Mouse (Mus musculus) forebrain, embryonic 12.5 days (tissue): ENCODE results near the gene Plekhs1. TPM values are rescaled to one million over a fixed set of nuclear protein-coding genes. Genes with fewer than 3 reads are reported as not detected.

Source experiments
- ATAC-seq: fragments of 200-750 bp; cut with Nextera tagmentation; 2 replicates; pipeline ENCODE4 v1.8.0; 2017; ENCODE audit warnings: moderate TSS enrichment; ENCODE audit not compliant: low FRiP score
- H3K27ac ChIP-seq: fragments of 300-500 bp; sonication (generic); 2 replicates; pipeline ENCODE4 v1.5.1; 2016; ENCODE audit warnings: mild to moderate bottlenecking
- H3K27me3 ChIP-seq: fragments of 300-500 bp; sonication (generic); 2 replicates; pipeline ENCODE4 v1.6.1; 2016; ENCODE audit warnings: mild to moderate bottlenecking
- H3K36me3 ChIP-seq: fragments of 300-500 bp; sonication (generic); replicated peaks from 2 replicates; pipeline ENCODE4 v1.6.1; 2016; ENCODE audit warnings: mild to moderate bottlenecking
- H3K4me1 ChIP-seq: fragments of 300-500 bp; sonication (generic); 2 replicates; pipeline ENCODE4 v1.6.1; 2016
- H3K4me2 ChIP-seq: fragments of 300-500 bp; sonication (generic); 2 replicates; pipeline ENCODE4 v1.6.1; 2016; ENCODE audit warnings: mild to moderate bottlenecking, moderate library complexity
- H3K4me3 ChIP-seq: fragments of 300-500 bp; sonication (generic); replicated peaks from 2 replicates; pipeline ENCODE4 v1.5.1; 2016; ENCODE audit warnings: mild to moderate bottlenecking
- H3K9ac ChIP-seq: fragments of 300-500 bp; sonication (generic); 2 replicates; pipeline ENCODE4 v1.6.1; 2016; ENCODE audit warnings: mild to moderate bottlenecking
- H3K9me3 ChIP-seq: fragments of 300-500 bp; sonication (generic); 2 replicates; pipeline ENCODE4 v1.6.1; 2016
- WGBS: fragments of 180-500 bp; shearing (Covaris S2); methylation state at CpG from one replicate; pipeline ENCODE4 v1.1.7; 2016; 5-methylcytosine and 5-hydroxymethylcytosine counted together
- polyA plus RNA-seq: library from polyadenylated mRNA; unstranded; fragments of >200 nt; fragmentation: Nextera tagmentation; extraction: Ambion mirVana; gene quantifications from 2 replicates; pipeline ENCODE4 v1.2.1, GENCODE M21; 2016

The Plekhs1 gene
- polyA plus RNA-seq, 1 experiment from 2014 or later, result 0.29 TPM

DNA sequence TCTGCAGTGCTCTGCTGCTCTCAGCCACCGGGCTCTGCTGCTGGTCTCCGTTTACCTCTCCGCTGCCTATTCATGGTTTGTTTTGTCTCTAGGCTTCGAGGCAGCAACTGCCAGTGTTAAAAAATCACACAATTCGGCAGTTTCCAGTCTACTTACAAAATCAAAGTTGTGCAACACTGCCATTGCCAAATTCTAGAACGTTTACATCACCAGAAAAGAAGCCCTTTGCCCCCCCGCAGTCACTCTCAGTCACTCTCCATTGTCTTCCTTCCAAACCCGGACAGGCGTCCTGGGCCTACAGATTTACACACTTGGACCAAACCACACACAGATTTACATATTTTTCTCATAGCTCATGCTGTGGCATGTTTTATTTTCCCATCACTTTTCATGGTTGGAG is 73.6 kb downstream of the Plekhs1 start:
- H3K9me3 ChIP-seq, result no peaks in the 10 kb centered on the region
- H3K27me3 ChIP-seq, result no peaks in the 10 kb centered on the region
- no peak overlapping the region for H3K4me2 ChIP-seq
- no peak overlapping the region for H3K4me3 ChIP-seq
- H3K36me3 ChIP-seq, result peaks cover 15% of the 10 kb centered on the region
- no peaks in the 10 kb centered on the region for H3K4me1 ChIP-seq
- 72% methylated on average over 9 of the region's 9 CpGs for WGBS
- ATAC-seq, result no peak
- no peak overlapping the region for H3K27ac ChIP-seq
- H3K9ac ChIP-seq, result no peak overlapping the region

GRCm38 (mm10) chr19:56535765-56536164 is 74.3 kb downstream of the Plekhs1 start:
- ATAC-seq, result no peak
- Histone ChIP-seq H3K27me3 (no peaks in the 10 kb centered on the region), H3K36me3 (peaks cover 17% of the 10 kb centered on the region), H3K4me3 (no peak overlapping the region), H3K9ac (no peak overlapping the region), H3K4me1 (no peaks in the 10 kb centered on the region), H3K9me3 (no peaks in the 10 kb centered on the region), H3K4me2 (no peak overlapping the region), H3K27ac (no peak overlapping the region)
- 93% methylated on average over 9 of the region's 9 CpGs for WGBS

Other genes starting within 250 kb of the Plekhs1 start
- not detected in 2 replicates for gene Habp2, start 174.5 kb upstream of the Plekhs1 start, polyA plus RNA-seq
- gene Nrap, start 71.6 kb upstream of the Plekhs1 start, polyA plus RNA-seq, result 0.21 and 0.29 TPM in 2 replicates
- gene Casp7, start 64.5 kb upstream of the Plekhs1 start, polyA plus RNA-seq, result 18.5 and 18.9 TPM in 2 replicates
- 16.3 and 17.8 TPM in 2 replicates for gene Dclre1a, start 86.6 kb downstream of the Plekhs1 start, polyA plus RNA-seq
- 17.7 and 18.1 TPM in 2 replicates for gene Nhlrc2, start 86.6 kb downstream of the Plekhs1 start, polyA plus RNA-seq